Mouse (Mus musculus): ENCODE results near the gene Rrad.

Rrad gene

DNA sequence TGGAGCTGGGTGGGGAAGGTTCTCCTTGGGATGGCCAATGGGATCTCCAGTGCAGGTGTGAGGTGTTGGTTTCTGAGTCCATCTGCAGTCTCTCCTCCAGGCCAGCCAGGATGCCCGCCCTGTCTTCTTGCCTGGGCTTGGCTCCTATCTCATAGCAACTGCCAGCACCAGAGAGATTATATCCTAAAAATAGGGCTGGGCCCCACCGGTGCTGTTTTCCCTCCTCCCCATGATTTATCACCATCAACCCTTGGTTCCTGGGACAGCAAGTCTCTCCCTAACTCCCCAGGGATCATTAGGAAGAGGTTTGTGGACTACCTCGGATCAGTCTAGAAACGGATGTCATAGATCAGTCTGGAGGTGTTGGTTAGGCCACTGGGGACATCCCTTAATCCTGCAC is 18.0 kb downstream of the Rrad start:
- DNase-seq (ENCODE audit: low spot score in 2 of 2): no peak

GRCm38 (mm10) chr8:104611613-104612012 is 19.5 kb downstream of the Rrad start:
- DNase-seq (ENCODE audit: low spot score in 2 of 2): no peak

GRCm38 (mm10) chr8:104610185-104610766 is 20.9 kb downstream of the Rrad start:
- DNase-seq (ENCODE audit: low spot score in 2 of 2): no peak

GRCm38 (mm10) chr8:104609222-104609621 is 21.9 kb downstream of the Rrad start:
- DNase-seq (ENCODE audit: low spot score in 2 of 2): no peak

GRCm38 (mm10) chr8:104607944-104608343 is 23.2 kb downstream of the Rrad start:
- no peak for DNase-seq (ENCODE audit: low spot score in 2 of 2)

DNA sequence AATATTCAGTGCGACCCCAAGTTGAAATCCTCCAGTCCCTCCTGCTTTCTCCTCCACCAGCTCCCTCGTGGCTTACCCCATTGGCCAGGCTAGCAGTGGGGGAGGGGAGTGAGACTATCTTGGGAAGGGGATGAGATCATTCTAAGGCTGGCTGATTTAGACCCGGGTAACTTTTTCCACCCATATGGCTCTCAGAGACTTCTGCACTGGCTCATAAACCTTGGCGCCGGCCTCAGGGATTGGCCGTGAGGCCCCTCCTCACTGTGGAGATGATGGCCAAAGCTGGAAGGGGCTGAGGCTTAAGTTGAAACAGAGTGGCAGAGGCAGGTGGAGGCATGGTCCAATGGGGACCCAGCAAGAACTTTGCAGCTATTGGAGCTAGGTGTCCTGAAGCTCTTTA is 24.8 kb downstream of the Rrad start:
- DNase-seq (ENCODE audit: low spot score in 2 of 2): no peak

DNA sequence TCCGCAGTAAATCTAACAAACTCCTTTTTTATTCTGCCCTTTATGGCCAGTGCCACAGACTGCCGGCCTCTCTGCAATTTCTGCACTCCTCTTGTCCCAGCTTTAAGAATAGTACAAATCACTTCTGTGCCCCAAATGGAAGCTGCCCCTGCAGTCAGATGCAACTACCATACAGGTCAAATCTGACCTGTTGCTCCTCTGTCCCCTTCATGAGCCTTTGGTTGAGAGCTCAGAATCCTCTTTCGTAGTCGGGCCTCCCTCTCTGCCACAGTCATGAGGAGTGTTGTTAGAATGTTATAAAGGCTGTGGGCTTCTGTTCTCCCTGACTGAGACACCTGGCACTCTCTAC is 27.9 kb downstream of the Rrad start:
- DNase-seq (ENCODE audit: low spot score in 2 of 2): no peak

DNA sequence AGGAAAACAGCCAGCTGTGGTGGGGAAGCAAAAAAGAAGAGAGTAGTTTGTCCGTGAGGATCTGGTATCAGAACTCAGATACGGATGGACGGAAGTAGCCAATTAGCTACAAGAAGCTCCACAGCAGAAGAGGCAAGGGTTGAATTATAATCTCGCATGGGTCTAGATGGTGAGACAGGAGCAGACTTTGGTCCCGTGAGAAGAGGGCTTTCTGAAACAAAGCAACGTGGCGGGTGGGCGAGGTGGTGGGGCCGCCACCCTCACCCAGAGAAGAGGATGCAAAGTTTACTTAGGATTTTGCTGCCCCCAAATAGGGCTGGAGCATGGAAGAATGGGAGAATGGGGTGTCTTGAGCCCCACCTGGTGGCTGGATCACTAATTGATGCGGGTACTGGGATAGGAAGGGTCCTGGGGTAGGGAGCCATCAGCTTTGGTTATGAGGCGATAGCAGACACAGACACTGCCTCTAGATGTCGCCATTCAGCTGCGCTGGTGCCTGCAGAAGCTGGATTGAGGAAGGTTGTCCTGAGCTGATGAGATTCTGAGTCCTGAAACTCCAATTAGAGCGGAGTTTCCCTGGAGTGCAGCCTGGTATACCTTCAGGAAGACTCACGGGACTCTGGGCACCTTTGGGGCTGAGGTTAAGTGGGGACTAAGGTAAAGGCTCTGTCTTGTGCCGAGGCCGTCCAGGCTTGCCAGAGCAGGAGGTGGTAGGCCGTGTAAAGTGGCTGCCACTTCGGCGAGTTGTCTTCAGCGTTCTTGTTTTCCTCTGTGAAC is 28.5 kb downstream of the Rrad start:
- DNase-seq (ENCODE audit: low spot score in 2 of 2): peak; percentile 68 to 69

- DNase-seq (ENCODE audit: low spot score in 2 of 2): no peak
Observed at GRCm38 (mm10) chr8:104601941-104602371, 29.2 kb downstream of the Rrad start.

- no peak for DNase-seq (ENCODE audit: low spot score in 2 of 2)
Observed at GRCm38 (mm10) chr8:104601386-104601785, 29.7 kb downstream of the Rrad start.

GRCm38 (mm10) chr8:104598496-104598895 is 32.6 kb downstream of the Rrad start:
- DNase-seq (ENCODE audit: low spot score in 2 of 2): no peak

DNA sequence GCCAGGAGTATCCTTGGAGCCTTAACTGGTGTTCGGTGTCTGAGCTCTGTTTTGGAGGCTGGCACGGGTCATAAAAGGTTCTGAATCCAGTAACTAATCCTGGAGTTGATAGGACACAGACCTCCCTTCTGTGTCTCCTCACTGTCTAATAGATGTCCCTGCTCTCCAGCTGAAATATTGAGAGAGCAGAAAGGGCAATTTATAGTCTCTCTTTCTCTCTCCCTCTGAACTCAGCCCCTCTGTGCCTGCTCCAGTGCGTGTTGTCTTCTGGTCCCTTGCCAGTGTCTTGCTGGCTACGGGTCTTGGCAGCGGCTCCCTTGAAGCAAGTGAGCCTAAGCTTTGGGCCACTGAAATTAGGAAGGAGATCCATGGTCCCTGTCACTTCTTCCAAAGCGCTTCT is 33.5 kb downstream of the Rrad start:
- no peak for DNase-seq (ENCODE audit: low spot score in 2 of 2)

- DNase-seq (ENCODE audit: low spot score in 2 of 2): peak in 1 of 2 experiments; percentile 13
Observed at GRCm38 (mm10) chr8:104595773-104596536, 35.2 kb downstream of the Rrad start.

DNA sequence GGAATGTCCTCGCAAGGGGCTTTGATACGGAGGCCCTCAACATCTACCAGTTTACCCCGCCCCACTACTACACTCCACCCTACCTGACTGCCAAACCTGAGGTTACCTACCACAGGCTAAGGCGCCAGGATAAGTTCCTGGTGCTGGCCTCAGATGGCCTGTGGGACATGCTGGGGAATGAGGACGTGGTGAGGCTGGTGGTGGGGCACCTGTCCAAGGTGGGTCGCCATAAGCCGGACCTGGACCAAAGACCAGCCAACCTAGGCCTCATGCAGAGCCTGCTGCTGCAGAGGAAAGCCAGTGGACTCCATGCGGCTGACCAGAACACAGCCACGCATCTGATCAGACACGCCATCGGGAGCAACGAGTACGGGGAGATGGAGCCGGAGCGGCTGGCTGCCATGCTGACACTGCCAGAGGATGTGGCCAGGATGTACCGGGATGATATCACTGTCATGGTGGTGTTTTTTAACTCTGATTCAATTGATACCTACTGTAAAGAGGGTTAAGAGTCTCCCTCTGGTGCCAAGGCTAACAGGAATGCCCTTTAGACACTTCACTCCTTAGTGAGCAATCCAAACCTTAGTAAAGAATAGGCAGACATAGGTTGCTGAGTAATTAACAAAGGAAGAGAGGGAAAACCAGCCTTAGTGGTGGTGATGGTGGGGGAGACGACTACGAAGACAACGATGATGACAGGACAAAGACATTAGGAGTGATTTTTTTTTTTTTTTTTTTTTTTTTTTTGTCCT is 36.3 kb downstream of the Rrad start:
- DNase-seq (ENCODE audit: low spot score in 2 of 2): no peak

- DNase-seq (ENCODE audit: low spot score in 2 of 2): no peak
Observed at GRCm38 (mm10) chr8:104593536-104594325, 37.4 kb downstream of the Rrad start.

GRCm38 (mm10) chr8:104592566-104592965 is 38.6 kb downstream of the Rrad start:
- no peak for DNase-seq (ENCODE audit: low spot score in 2 of 2)

GRCm38 (mm10) chr8:104591856-104592255 is 39.3 kb downstream of the Rrad start:
- DNase-seq (ENCODE audit: low spot score in 2 of 2): no peak

DNA sequence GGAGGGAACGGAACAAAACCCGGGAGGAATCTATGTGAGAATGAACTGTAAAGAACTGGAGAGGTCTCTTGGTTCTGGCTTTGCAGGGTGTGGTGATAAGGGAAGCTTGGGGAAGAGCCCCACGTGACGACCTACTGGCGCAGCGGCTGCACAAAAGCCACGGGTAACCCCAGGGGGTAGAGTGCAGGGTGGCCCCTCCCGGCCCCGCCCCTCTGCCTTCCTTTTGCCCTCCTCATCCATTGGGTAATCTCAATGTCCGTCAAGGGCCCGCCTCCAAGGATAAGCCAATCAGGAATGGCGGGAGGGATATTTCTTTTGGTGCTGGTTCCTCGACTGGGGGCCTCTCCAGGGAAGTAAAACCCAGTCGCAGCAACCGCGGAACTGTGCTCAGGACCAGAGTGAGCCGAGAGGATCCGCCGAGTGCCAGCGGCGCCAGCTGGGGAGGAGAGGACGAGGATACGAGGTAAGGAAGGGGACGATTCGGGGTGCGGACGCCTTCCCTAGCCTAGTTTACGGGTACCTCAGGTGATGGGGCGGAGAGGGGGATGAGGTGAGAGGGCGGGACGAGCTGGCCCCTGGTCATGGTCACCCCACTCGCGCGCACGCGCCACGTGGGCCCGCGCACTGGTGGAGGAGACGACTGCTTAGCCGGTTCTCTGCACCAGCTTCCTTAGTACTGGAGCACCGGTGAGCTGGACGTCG is 39.8 kb downstream of the Rrad start, which contains the start of gene Pdp2:
Gene Pdp2, plus strand, starts transcription at position 319 of the 702 bp plus-strand sequence.
- DNase-seq (ENCODE audit: low spot score in 2 of 2): peak; percentile 91 to 93

GRCm38 (mm10) chr8:104590284-104590683 is 40.8 kb downstream of the Rrad start:
- DNase-seq (ENCODE audit: low spot score in 2 of 2): no peak

GRCm38 (mm10) chr8:104584522-104584921 is 46.6 kb downstream of the Rrad start:
- no peak for DNase-seq (ENCODE audit: low spot score in 2 of 2)
